Mouse (Mus musculus) monocyte, adult 5-6 weeks (primary cell): ENCODE results near the gene Fbxw9. TPM values are rescaled to one million over a fixed set of nuclear protein-coding genes. Genes with fewer than 3 reads are reported as not detected.

ENCODE experiments used
- ATAC-seq: fragments of 153-309, 156-312 bp; replicated peaks from 2 replicates; pipeline ENCODE4 v1.8.0; 2017; ENCODE audit warnings: mild to moderate bottlenecking; ENCODE audit not compliant: low TSS enrichment, insufficient number of reproducible peaks, severe bottlenecking, poor library complexity, low FRiP score
- total RNA-seq: library from RNA; stranded (forward); fragments of 200-1000, 200-491, 200-594 nt; gene quantifications from 3 replicates; pipeline ENCODE4 v1.2.3, GENCODE M21; 2017

The Fbxw9 gene
- 2.6 to 3.6 TPM (median 3.0 TPM) in 3 replicates for total RNA-seq

GRCm38 (mm10) chr8:85059879-85060616, at the start of gene Fbxw9:
Gene Fbxw9, plus strand, starts transcription at chr8:85060055.
- ATAC-seq: peak; percentile 91

GRCm38 (mm10) chr8:85011242-85011641, 48.6 kb upstream of the Fbxw9 start:
- no peak for ATAC-seq

GRCm38 (mm10) chr8:85013230-85013840, 46.5 kb upstream of the Fbxw9 start:
- peak; percentile 74 for ATAC-seq

- no peak for ATAC-seq
These were observed 45.4 kb upstream of the Fbxw9 start, which contains the start of gene Best2 for GRCm38 (mm10) chr8:85014431-85014830. Gene Best2, minus strand, starts transcription at chr8:85014531.

- no peak for ATAC-seq
These were observed 43.1 kb upstream of the Fbxw9 start for GRCm38 (mm10) chr8:85016724-85017123.

GRCm38 (mm10) chr8:85017209-85017608, 42.6 kb upstream of the Fbxw9 start:
- no peak for ATAC-seq

- ATAC-seq: no peak
These were observed 38.3 kb upstream of the Fbxw9 start for GRCm38 (mm10) chr8:85021514-85022055.

- no peak for ATAC-seq
These were observed 36.0 kb upstream of the Fbxw9 start for GRCm38 (mm10) chr8:85023846-85024245.

GRCm38 (mm10) chr8:85025098-85025932, 34.5 kb upstream of the Fbxw9 start, which contains the start of gene Asna1:
Gene Asna1, minus strand, starts transcription at chr8:85025281.
- peak; percentile 86 for ATAC-seq

GRCm38 (mm10) chr8:85026670-85027515, 33.0 kb upstream of the Fbxw9 start, which contains the start of gene Trir:
Gene Trir, plus strand, starts transcription at chr8:85026823.
- peak; percentile 88 for ATAC-seq

- no peak for ATAC-seq
These were observed 32.4 kb upstream of the Fbxw9 start for GRCm38 (mm10) chr8:85027516-85027855.

GRCm38 (mm10) chr8:85027922-85028321, 31.9 kb upstream of the Fbxw9 start:
- ATAC-seq: no peak

- ATAC-seq: no peak
These were observed 30.6 kb upstream of the Fbxw9 start for GRCm38 (mm10) chr8:85029271-85029670.

- ATAC-seq: no peak
These were observed 27.1 kb upstream of the Fbxw9 start for GRCm38 (mm10) chr8:85032622-85033311.

- ATAC-seq: no peak
These were observed 26.0 kb upstream of the Fbxw9 start for GRCm38 (mm10) chr8:85033867-85034266.

- ATAC-seq: peak; percentile 62; the same call in 1 of the 2 replicates
These were observed 25.1 kb upstream of the Fbxw9 start for GRCm38 (mm10) chr8:85034764-85035163.

- no peak for ATAC-seq
These were observed 24.6 kb upstream of the Fbxw9 start for GRCm38 (mm10) chr8:85035165-85035727.
